Mouse (Mus musculus) heart, embryonic 15.5 days (tissue): ENCODE results near the gene F2. TPM values are rescaled to one million over a fixed set of nuclear protein-coding genes. Genes with fewer than 3 reads are reported as not detected.

Experiments
- polyA plus RNA-seq: library from polyadenylated mRNA; unstranded; fragments of >200 nt; fragmentation: Nextera tagmentation; extraction: Ambion mirVana; gene quantifications from 2 replicates; pipeline ENCODE4 v1.2.1, GENCODE M21; 2015

F2 gene
- polyA plus RNA-seq, 1 experiment from 2014 or later: 0.31 TPM

Other genes starting within 250 kb of the F2 start
- gene 1110051M20Rik, start 191.7 kb downstream of the F2 start, polyA plus RNA-seq: 34.8 and 41.5 TPM in 2 replicates
- gene Lrp4, start 178.9 kb downstream of the F2 start, polyA plus RNA-seq: 3.8 and 4.8 TPM in 2 replicates
- gene Ckap5, start 109.7 kb downstream of the F2 start, polyA plus RNA-seq: 59.9 and 65.8 TPM in 2 replicates
- gene Zfp408, start 13.4 kb upstream of the F2 start, polyA plus RNA-seq: 6.6 and 7.6 TPM in 2 replicates
- gene Arhgap1, start 13.4 kb upstream of the F2 start, polyA plus RNA-seq: 105 and 129 TPM in 2 replicates
- 21.6 and 26.3 TPM in 2 replicates for gene Atg13, start 74.2 kb upstream of the F2 start, polyA plus RNA-seq
- gene Harbi1, start 74.4 kb upstream of the F2 start, polyA plus RNA-seq: 12.1 and 12.2 TPM in 2 replicates
- gene Ambra1, start 93.7 kb upstream of the F2 start, polyA plus RNA-seq: 8.6 and 12.0 TPM in 2 replicates